Mouse (Mus musculus) CH12.LX (cell line): Measurements from ENCODE around the gene Pbx1.

Source experiments
- ELF1 ChIP-seq: IDR thresholded peaks from 2 replicates; pipeline ENCODE4 v1.6.1; 2014; ENCODE audit warnings: low read depth, mild to moderate bottlenecking, inconsistent platforms, low read length, improper control_type of control experiment
- MAFK ChIP-seq: IDR thresholded peaks from 2 replicates; pipeline ENCODE4 v1.6.1; 2011; ENCODE audit warnings: low read length, improper control_type of control experiment; ENCODE audit not compliant: insufficient replicate concordance
- MEF2A ChIP-seq: IDR thresholded peaks from 2 replicates; pipeline ENCODE4 v1.6.1; 2014; ENCODE audit warnings: low read depth, mild to moderate bottlenecking, inconsistent platforms, low read length, improper control_type of control experiment, borderline replicate concordance
- MXI1 ChIP-seq: IDR thresholded peaks from 2 replicates; pipeline ENCODE4 v1.6.1; 2011; ENCODE audit warnings: mild to moderate bottlenecking, low read depth, low read length, improper control_type of control experiment
- NRF1 ChIP-seq: IDR thresholded peaks from 2 replicates; pipeline ENCODE4 v1.6.1; 2014; ENCODE audit warnings: low read depth, mild to moderate bottlenecking, inconsistent platforms, low read length, improper control_type of control experiment, moderate library complexity
- POLR2AphosphoS2 ChIP-seq: IDR thresholded peaks from 2 replicates; pipeline ENCODE4 v1.6.1; 2011; ENCODE audit warnings: low read depth, low read length, improper control_type of control experiment
- TCF12 ChIP-seq: IDR thresholded peaks from 2 replicates; pipeline ENCODE4 v1.6.1; 2014; ENCODE audit warnings: low read depth, mild to moderate bottlenecking, inconsistent platforms, low read length, improper control_type of control experiment
- UBTF ChIP-seq: IDR thresholded peaks from 2 replicates; pipeline ENCODE4 v1.6.1; 2012; ENCODE audit warnings: low read depth, mild to moderate bottlenecking, inconsistent platforms, low read length, improper control_type of control experiment, moderate library complexity
- USF2 ChIP-seq: conservative IDR thresholded peaks from 2 replicates; pipeline ENCODE4 v1.6.1; 2011; ENCODE audit warnings: low read depth, low read length, improper control_type of control experiment

GRCm38 (mm10) chr1:168214040-168214443 lies 218.0 kb downstream of the Pbx1 start:
- TF ChIP-seq USF2 (no peak), POLR2AphosphoS2 (no peak), UBTF (no peak), TCF12 (no peak), MAFK (no peak), NRF1 (no peak), MXI1 (no peak), MEF2A (no peak), ELF1 (no peak)
